Mouse (Mus musculus) liver, embryonic 14.5 days (tissue): ENCODE data around the gene Tnfsf13.
"Not testable (repeated sequence)": the region's sequence is repeated elsewhere in the genome, so short reads cannot be mapped to it uniquely, and the experiment has no call there.

ENCODE experiments used
- CTCF ChIP-seq: IDR thresholded peaks from 2 replicates; pipeline ENCODE4 v1.5.1; 2016; ENCODE audit warnings: antibody characterized with exemption, low read depth, control low read depth
- EP300 ChIP-seq: IDR thresholded peaks from 2 replicates; pipeline ENCODE4 v1.6.1; 2016; ENCODE audit warnings: antibody characterized with exemption, low read depth

- TF ChIP-seq CTCF, EP300: not testable (repeated sequence)
Observed at GRCm38 (mm10) chr11:69703381-69703780, 17.8 kb upstream of the Tnfsf13 start.
